Mouse (Mus musculus) lung, postnatal 14 days (tissue): ENCODE measurements around the gene Basp1.

Source experiments
- DNase-seq: peaks from one replicate; pipeline ENCODE4 v3.0.0; 2021

Basp1 gene

DNA sequence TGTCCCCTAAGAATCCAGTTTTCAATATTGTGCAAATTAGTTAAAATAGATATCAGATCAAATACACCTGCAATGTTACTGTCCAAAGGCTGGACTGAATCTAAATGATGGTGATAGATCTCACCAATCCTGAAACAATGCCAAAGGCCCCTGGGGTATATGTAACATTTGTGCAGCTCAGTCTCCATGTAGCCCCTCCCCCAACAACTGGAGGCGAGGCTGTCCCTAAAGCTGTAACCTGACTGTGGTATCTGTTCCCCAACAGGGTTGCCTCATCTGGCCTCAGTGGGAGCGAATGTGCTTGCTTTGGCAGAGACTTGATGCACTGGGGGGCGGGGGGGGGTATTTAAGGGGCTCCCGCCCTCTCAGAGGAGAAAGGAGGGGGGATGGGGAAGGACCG lies 52.7 kb downstream of the Basp1 start:
- no peak for DNase-seq

DNA sequence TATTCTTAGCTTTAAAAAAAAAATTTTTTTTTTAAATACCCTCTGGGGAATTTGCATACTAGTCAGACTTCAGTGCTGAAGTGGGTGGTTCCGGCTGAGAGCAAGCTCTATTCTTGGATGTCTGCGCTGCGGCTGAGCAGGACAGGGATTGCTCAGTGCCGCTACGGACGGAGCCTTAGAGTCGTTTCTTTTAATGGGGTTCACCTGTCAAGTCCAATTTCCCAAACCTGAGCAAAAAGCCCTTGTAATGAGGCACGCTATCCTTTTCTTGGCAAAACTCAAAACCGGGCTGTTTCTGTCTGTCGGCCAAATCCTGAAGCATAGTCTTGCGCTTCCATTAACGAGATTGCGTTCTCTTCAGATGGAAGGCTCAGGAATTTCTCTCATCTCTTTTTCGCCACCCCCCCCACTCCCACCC lies 54.9 kb downstream of the Basp1 start:
- DNase-seq: no peak

DNA sequence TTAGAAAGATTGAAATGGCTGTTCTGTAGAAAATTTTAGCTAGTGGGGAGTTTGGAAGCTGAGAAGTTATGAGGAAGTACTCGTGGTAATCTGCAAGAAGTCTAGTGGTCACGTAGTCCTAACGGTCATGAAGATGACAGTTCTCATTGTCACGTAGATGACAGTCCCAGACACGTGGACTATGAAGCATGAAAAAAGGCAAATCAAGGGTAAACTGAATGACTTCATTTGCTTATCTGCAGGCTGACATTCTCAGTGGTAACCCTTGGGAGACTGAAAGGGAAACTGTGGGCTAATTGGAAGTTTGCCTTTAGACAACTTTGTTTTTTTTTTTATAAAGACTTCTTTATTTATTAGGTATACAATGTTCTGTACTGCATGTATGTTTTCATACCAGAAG lies 58.2 kb downstream of the Basp1 start:
- DNase-seq: no peak

DNA sequence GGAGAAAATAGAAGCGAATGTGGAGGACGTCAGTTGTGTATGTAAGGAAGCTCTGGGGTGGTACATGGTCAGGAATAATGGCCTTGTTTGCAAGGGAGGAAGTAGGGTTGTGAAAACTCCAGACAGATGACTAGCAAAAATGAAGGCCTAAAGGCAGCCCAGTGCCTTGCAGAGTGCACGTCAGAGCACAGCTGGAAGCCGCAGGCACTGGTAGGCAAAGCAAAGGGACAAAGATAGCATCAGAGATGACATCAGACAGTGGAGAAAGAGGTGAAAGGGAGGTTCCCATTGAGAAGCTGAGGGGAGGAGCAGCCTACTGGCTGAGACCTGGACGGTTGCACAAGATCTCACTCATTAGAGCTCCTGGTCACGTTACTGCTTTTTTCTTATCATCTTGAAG lies 58.8 kb downstream of the Basp1 start:
- no peak for DNase-seq

- DNase-seq: no peak
Observed at GRCm38 (mm10) chr15:25353498-25353897, 60.1 kb downstream of the Basp1 start.

DNA sequence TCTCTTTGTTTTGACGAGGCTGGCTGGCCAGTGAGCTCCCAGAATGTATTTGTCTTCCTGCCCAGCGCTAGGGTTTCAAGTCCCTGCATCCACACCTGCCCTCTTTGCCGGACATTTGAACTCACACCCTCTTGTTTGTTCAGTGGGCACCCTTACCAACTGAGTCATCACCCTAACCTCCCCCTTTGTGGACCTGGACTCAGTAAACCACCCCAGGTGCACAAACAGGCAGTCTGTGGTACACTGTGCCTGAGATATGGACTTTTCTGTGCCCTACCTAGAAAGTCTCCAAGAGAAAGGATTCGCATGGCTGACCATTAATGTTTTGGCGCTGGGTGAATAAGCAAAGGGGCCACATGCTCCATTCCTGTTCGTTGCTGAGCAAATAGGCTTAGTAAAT lies 70.3 kb downstream of the Basp1 start:
- DNase-seq: no peak

- DNase-seq: no peak
Observed at GRCm38 (mm10) chr15:25335277-25335676, 78.3 kb downstream of the Basp1 start.

GRCm38 (mm10) chr15:25331877-25332445 lies 81.6 kb downstream of the Basp1 start:
- no peak for DNase-seq

GRCm38 (mm10) chr15:25330946-25331345 lies 82.6 kb downstream of the Basp1 start:
- DNase-seq: no peak

GRCm38 (mm10) chr15:25322601-25323000 lies 91.0 kb downstream of the Basp1 start:
- DNase-seq: no peak

- DNase-seq: no peak
Observed at GRCm38 (mm10) chr15:25322111-25322510, 91.5 kb downstream of the Basp1 start.

- no peak for DNase-seq
Observed at GRCm38 (mm10) chr15:25321636-25322035, 91.9 kb downstream of the Basp1 start.

DNA sequence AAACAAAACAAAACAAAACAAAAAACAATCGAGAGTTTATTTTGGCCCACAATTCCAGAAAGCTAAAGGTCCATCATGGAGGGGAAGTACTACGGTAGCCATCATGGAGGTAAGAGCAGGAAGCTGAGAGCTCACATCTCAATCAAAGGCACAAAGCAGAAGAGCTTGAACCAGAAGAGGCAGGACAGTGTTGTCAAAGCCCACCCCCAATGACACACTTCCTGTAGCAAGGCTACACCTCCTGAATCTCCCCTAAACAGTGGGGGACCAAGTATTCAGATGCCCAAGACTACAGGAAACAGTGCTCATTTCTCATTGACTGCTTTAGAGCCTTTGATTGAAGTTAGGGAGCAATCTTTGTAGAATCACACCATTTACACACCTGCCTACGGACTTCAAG lies 99.1 kb downstream of the Basp1 start:
- DNase-seq: no peak
